Mouse (Mus musculus): ENCODE data around the gene Cherp. TPM values are rescaled to one million over a fixed set of nuclear protein-coding genes. Genes with fewer than 3 reads are reported as not detected.

Gene Cherp
- total and polyA plus RNA-seq, 3 experiments, result 16.2 to 303 (median 142) TPM

DNA sequence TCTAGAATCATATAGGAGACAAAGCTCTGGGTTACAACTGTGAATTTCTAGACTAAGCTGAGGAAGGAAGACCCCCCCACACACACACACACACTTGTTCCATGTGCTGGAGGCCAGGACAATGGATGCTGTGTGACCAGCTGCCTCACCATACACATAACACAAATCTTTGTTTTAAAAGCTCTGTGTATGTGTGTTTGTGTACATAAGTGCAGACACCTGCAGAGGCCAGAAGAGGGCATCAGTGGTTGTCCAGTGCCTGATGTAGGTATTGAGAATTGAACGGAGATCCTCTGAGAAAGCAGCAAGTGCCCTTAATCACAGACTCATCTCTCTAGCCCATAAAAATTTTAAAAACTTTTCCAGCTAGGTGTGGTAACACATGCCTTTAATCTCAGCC lies 52.1 kb downstream of the Cherp start:
- Histone ChIP-seq H3K9me3 (replicated peaks) (no peaks in the 10 kb centered on the region), H3K27me3 (ENCODE audit: insufficient read depth, low read length) (no peaks in the 10 kb centered on the region), H3K4me3 (ENCODE audit: low read depth, low read length) (no peak overlapping the region), H3K36me3 (replicated peaks) (peaks cover 19% of the 10 kb centered on the region), H3K4me1 (ENCODE audit: insufficient read depth, low read depth, low read length) (peaks cover 35% of the 10 kb centered on the region)
- ATAC-seq (ENCODE audit: extremely low read depth, insufficient number of reproducible peaks, low FRiP score, poor library complexity, severe bottlenecking), result no peak
- TF ChIP-seq CTCF (IDR thresholded peaks at IDR 0.05; ENCODE audit: low read depth, low read length), result no peak
- no peak for TF ChIP-seq POLR2AphosphoS5 (IDR thresholded peaks at IDR 0.05; ENCODE audit: insufficient replicate concordance, low read depth, low read length)
- TF ChIP-seq TAL1 (conservative IDR thresholded peaks at IDR 0.05; ENCODE audit: low read depth, low read length), result no peak
- TF ChIP-seq GATA2 (IDR thresholded peaks at IDR 0.05; ENCODE audit: borderline replicate concordance, low read depth, low read length), result no peak
- TF ChIP-seq GATA1 (IDR thresholded peaks at IDR 0.05; ENCODE audit: borderline replicate concordance, low read length), result no peak
- no peak for DNase-seq (ENCODE audit: low spot score)

DNA sequence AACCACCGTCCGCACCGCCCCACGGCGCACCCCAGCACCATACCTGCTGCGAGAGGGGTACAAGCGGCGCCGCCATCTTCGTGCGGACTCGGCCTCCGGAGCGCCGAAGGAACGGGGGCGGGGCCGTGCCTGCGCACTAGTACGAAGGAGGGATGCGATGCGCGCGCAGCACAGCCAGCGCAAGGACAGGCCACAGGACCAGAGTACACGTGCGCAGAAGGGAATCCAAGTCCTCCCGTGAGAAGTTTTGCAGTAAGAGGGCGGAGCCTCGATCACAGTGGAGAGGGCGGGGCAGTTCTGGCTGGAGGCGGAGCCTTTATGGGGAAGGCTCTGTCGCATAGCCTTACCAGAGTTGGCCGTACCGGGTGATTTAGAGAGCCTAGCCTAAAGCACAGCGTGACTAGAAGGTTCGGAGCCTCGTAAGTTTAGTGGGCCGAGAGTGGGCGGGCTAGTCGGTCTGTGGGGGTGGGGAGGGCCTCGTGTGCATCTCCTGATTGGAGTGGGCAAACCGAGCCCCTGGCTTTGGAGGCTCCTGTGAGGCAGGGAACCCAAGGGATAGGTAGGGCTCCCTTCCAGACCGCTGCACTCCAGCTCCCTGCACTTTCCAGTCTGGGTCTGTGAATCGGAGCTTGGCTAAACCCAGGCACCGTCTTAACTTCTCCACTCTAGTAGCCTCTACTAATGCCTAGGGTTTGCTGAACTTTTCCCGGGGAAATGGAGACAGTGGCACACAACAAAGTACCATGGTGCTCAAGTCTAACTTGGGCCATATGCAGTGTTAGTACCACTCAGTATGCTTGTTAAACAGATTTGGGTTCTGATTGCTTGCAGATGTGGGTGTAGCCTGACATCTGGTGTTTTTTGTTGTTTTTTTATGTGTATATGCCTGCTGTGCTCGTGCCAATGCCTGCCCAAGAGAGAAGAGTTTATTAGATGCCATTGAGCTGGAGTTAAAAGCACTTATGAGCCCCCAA lies 53.4 kb downstream of the Cherp start, which contains the start of gene Eps15l1:
TSS of gene Eps15l1 (minus strand) at position 99 of the 974 bp plus-strand sequence.
- peaks cover 32% of the 10 kb centered on the region for H3K36me3 ChIP-seq (replicated peaks)
- H3K27me3 ChIP-seq (ENCODE audit: insufficient read depth, low read length), result no peaks in the 10 kb centered on the region
- no peak for TF ChIP-seq CTCF (IDR thresholded peaks at IDR 0.05; ENCODE audit: low read depth, low read length)
- no peak for TF ChIP-seq POLR2AphosphoS5 (IDR thresholded peaks at IDR 0.05; ENCODE audit: insufficient replicate concordance, low read depth, low read length)
- TF ChIP-seq TAL1 (conservative IDR thresholded peaks at IDR 0.05; ENCODE audit: low read depth, low read length), result no peak
- no peak for TF ChIP-seq GATA1 (IDR thresholded peaks at IDR 0.05; ENCODE audit: borderline replicate concordance, low read length)
- TF ChIP-seq GATA2 (IDR thresholded peaks at IDR 0.05; ENCODE audit: borderline replicate concordance, low read depth, low read length), result no peak
- H3K9me3 ChIP-seq (replicated peaks), result no peaks in the 10 kb centered on the region
- DNase-seq (ENCODE audit: low spot score) (peak; percentile 93), ATAC-seq (ENCODE audit: extremely low read depth, insufficient number of reproducible peaks, low FRiP score, poor library complexity, severe bottlenecking) (peak; percentile 97)
- peaks cover 48% of the 10 kb centered on the region for H3K4me1 ChIP-seq (ENCODE audit: insufficient read depth, low read depth, low read length)
- H3K4me3 ChIP-seq (ENCODE audit: low read depth, low read length), result peak within 1 kb of the TSS; percentile 84

DNA sequence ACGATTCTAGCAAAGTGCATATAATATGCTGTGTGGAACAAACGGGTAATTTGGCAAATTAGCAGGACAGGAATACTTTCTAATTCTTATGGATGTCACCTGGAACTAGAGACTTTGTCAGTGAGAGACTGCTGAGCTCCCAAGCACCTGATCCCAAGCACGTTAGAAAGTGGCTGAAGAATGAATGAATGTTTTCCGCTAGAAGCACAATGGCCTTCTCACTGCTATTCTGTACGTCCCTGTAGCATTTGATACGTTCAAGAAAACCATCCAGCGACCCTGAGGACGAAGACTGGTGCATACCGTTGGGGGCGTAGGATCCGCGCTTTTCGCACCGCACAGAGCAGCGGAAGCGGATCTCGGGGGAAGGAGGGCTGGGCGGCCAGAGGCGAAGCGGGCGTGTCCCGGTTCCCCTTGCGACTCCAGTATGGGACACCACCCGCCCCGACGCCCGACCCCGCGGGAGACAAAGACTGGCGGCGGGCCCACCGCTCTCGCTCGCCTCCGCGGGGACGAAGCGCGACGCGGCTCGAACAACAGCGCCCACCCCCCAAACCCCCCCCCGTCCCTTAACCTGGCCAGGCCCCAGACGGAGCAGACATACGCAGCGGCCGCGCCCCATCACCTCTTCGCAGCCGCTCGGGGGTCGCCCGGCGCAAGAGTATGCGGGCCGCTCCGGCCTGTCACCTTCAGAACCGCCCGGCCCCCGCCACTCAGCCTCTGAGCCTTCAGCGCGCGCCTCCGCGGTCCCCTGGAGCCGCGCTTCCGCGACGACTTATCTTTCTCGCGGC lies 54.3 kb downstream of the Cherp start:
- H3K27me3 ChIP-seq (ENCODE audit: insufficient read depth, low read length), result no peaks in the 10 kb centered on the region
- H3K36me3 ChIP-seq (replicated peaks), result peaks cover 38% of the 10 kb centered on the region
- H3K9me3 ChIP-seq (replicated peaks), result no peaks in the 10 kb centered on the region
- H3K4me3 ChIP-seq (ENCODE audit: low read depth, low read length), result peak overlapping the region; percentile 84
- no peak for ATAC-seq (ENCODE audit: extremely low read depth, insufficient number of reproducible peaks, low FRiP score, poor library complexity, severe bottlenecking)
- DNase-seq (ENCODE audit: low spot score), result peak; percentile 54
- TF ChIP-seq POLR2AphosphoS5 (IDR thresholded peaks at IDR 0.05; ENCODE audit: insufficient replicate concordance, low read depth, low read length), result no peak
- TF ChIP-seq TAL1 (conservative IDR thresholded peaks at IDR 0.05; ENCODE audit: low read depth, low read length), result no peak
- TF ChIP-seq GATA2 (IDR thresholded peaks at IDR 0.05; ENCODE audit: borderline replicate concordance, low read depth, low read length), result no peak
- TF ChIP-seq CTCF (IDR thresholded peaks at IDR 0.05; ENCODE audit: low read depth, low read length), result no peak
- TF ChIP-seq GATA1 (IDR thresholded peaks at IDR 0.05; ENCODE audit: borderline replicate concordance, low read length), result no peak
- peaks cover 57% of the 10 kb centered on the region for H3K4me1 ChIP-seq (ENCODE audit: insufficient read depth, low read depth, low read length)

DNA sequence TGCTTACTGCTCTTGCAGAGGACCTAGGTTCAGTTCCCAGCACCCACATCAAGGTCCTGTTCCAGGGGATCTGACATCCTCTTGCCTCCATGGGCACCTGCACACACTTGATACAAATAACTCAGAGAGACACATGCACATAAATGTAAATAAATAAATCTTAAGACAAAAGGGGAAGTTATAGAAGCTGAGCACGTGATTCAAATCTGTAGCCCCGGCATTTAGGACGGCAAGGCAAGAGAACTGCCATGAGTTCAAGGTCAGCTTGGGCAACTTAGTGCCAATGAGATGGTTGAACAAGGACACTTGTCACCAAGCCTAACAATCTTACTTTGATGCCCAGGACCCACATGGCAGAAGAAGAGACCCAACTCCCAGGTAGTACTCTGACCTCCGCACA lies 57.0 kb downstream of the Cherp start:
- ATAC-seq (ENCODE audit: extremely low read depth, insufficient number of reproducible peaks, low FRiP score, poor library complexity, severe bottlenecking) (no peak), DNase-seq (ENCODE audit: low spot score) (no peak)
- peaks cover 56% of the 10 kb centered on the region for H3K36me3 ChIP-seq (replicated peaks)
- no peaks in the 10 kb centered on the region for H3K27me3 ChIP-seq (ENCODE audit: insufficient read depth, low read length)
- no peak overlapping the region for H3K4me3 ChIP-seq (ENCODE audit: low read depth, low read length)
- no peaks in the 10 kb centered on the region for H3K9me3 ChIP-seq (replicated peaks)
- TF ChIP-seq GATA2 (IDR thresholded peaks at IDR 0.05; ENCODE audit: borderline replicate concordance, low read depth, low read length) (no peak), POLR2AphosphoS5 (IDR thresholded peaks at IDR 0.05; ENCODE audit: insufficient replicate concordance, low read depth, low read length) (no peak)
- peaks cover 82% of the 10 kb centered on the region for H3K4me1 ChIP-seq (ENCODE audit: insufficient read depth, low read depth, low read length)

DNA sequence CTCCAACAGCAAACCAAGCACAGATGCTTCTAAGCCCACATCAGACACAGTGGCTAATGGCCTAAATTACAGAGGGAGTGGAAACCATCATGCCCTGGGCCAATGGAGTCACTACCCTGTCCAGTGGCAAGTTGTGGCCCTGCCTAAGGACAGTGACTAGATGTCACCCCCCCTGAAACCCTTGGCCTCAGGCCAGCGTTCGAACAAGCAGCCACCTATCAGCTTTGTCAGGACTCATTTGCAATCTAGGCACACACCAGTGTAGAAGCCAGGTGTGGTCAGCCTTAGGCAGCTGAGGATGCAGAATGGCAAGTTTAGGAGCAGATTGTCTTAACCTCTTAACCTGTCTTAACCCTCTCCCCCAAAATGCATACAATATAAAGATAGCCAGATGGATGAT lies 59.8 kb downstream of the Cherp start:
- DNase-seq (ENCODE audit: low spot score) (no peak), ATAC-seq (ENCODE audit: extremely low read depth, insufficient number of reproducible peaks, low FRiP score, poor library complexity, severe bottlenecking) (no peak)
- no peaks in the 10 kb centered on the region for H3K27me3 ChIP-seq (ENCODE audit: insufficient read depth, low read length)
- H3K36me3 ChIP-seq (replicated peaks), result peaks cover 82% of the 10 kb centered on the region
- H3K4me1 ChIP-seq (ENCODE audit: insufficient read depth, low read depth, low read length), result peaks cover 88% of the 10 kb centered on the region
- no peak for TF ChIP-seq GATA1 (IDR thresholded peaks at IDR 0.05; ENCODE audit: borderline replicate concordance, low read length)
- no peak for TF ChIP-seq TAL1 (conservative IDR thresholded peaks at IDR 0.05; ENCODE audit: low read depth, low read length)
- TF ChIP-seq GATA2 (IDR thresholded peaks at IDR 0.05; ENCODE audit: borderline replicate concordance, low read depth, low read length), result no peak
- TF ChIP-seq CTCF (IDR thresholded peaks at IDR 0.05; ENCODE audit: low read depth, low read length), result no peak
- TF ChIP-seq POLR2AphosphoS5 (IDR thresholded peaks at IDR 0.05; ENCODE audit: insufficient replicate concordance, low read depth, low read length), result no peak
- H3K4me3 ChIP-seq (ENCODE audit: low read depth, low read length), result no peak overlapping the region; the same call in 1 of the 2 replicates
- H3K9me3 ChIP-seq (replicated peaks), result no peaks in the 10 kb centered on the region

DNA sequence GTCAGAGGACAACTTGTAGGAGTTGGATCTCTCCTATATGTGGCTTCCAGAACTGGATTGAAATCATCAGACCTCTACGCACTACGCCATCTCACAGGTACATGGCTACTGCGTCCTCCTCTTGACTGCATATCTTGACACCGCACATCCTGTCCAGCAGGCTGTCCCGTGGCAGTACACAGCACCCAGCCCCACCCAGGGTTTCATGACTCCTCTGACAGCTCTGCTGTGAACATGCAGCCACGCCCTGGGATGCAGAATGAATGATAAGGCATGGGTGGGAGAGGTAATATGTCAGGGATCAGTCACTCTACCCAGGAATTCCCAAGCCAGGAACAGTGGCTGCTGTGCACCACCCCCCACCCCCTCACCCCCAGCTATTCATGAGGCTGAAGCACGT lies 61.2 kb downstream of the Cherp start:
- Histone ChIP-seq H3K4me1 (ENCODE audit: insufficient read depth, low read depth, low read length) (peaks cover 84% of the 10 kb centered on the region), H3K36me3 (replicated peaks) (peaks cover 84% of the 10 kb centered on the region), H3K4me3 (ENCODE audit: low read depth, low read length) (peak overlapping the region; percentile 53; the same call in 1 of the 2 replicates), H3K27me3 (ENCODE audit: insufficient read depth, low read length) (no peaks in the 10 kb centered on the region), H3K9me3 (replicated peaks) (no peaks in the 10 kb centered on the region)
- ATAC-seq (ENCODE audit: extremely low read depth, insufficient number of reproducible peaks, low FRiP score, poor library complexity, severe bottlenecking) (peak; percentile 62), DNase-seq (ENCODE audit: low spot score) (peak; percentile 32)
- TF ChIP-seq TAL1 (conservative IDR thresholded peaks at IDR 0.05; ENCODE audit: low read depth, low read length) (no peak), GATA1 (IDR thresholded peaks at IDR 0.05; ENCODE audit: borderline replicate concordance, low read length) (no peak), CTCF (IDR thresholded peaks at IDR 0.05; ENCODE audit: low read depth, low read length) (no peak), POLR2AphosphoS5 (IDR thresholded peaks at IDR 0.05; ENCODE audit: insufficient replicate concordance, low read depth, low read length) (no peak), GATA2 (IDR thresholded peaks at IDR 0.05; ENCODE audit: borderline replicate concordance, low read depth, low read length) (no peak)

Measured in G1E (cell line).